In the genomic region with DNA sequence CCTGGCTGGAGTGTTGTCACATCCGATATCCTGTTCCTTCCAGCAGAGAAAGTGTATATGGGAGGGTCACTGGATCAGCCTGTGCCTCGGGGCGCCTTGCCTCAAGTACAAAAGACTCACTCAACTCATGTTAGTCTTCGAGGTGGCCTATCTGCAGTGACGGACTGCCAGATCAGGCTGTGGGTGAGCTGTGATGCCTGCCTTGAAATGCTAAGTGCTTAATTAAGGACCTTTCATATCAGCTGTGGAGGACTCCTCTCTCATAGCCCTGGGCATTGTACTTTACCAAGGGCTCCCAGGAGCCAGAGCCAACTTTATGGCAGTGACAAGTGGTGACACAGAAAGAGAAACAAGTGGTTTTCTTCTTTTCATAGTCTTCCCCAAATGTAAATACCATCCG, we compare ENCODE assay signal across 31 mouse cellular contexts.
DNase-seq lines count a peak whose midpoint lies in the region; ATAC-seq and TF ChIP-seq lines count a peak whose summit lies in the region.
"Had no signal": no experiment of that assay in that cellular context is flagged by ENCODE, and none has a peak within 500 bp of the region (broad histone marks: within the 10 kb centered on the region; RNA-seq: fewer than 3 reads in every experiment).

No protein-coding gene starts in this region.

- DNase-seq in heart, embryonic 10.5 days (ENCODE audit: low spot score), result peak; percentile 73
- peak; percentile 29 for DNase-seq in embryonic facial prominence, embryonic 14.5 days (ENCODE audit: low spot score)
- DNase-seq in kidney, adult 9 months, result no peak
- no peak for DNase-seq in thymus, adult 2 months
- DNase-seq: adrenal gland, adult 2 months; adrenal gland, postnatal 36 days; cerebellum, adult 2 months; cerebellum, postnatal 14 days; gastrocnemius, postnatal 25 days; heart, postnatal 10 days; kidney, adult 2 months; kidney, postnatal 4 days; lung, embryonic 14.5 days; lung, postnatal 14 days; right cerebral cortex, postnatal 25 days; thymus, postnatal 25 days had no signal

- no peak for TF ChIP-seq CTCF in thymus, adult 2 months (IDR thresholded peaks at IDR 0.05; ENCODE audit: borderline replicate concordance, control insufficient read depth, extremely low read depth, insufficient read depth, low read length, poor library complexity)

- no peaks in the 10 kb centered on the region for H3K36me3 ChIP-seq in heart, embryonic 10.5 days
- no peaks in the 10 kb centered on the region for H3K36me3 ChIP-seq in heart, embryonic 11.5 days (ENCODE audit: control insufficient read depth, insufficient read depth, low read length)
- no peaks in the 10 kb centered on the region for H3K36me3 ChIP-seq in neural tube, embryonic 13.5 days
- no peaks in the 10 kb centered on the region for H3K36me3 ChIP-seq in neural tube, embryonic 15.5 days
- H3K36me3 ChIP-seq in embryonic facial prominence, embryonic 14.5 days (ENCODE audit: control insufficient read depth, insufficient read depth, low read length), result no peaks in the 10 kb centered on the region
- H3K36me3 ChIP-seq in thymus, adult 2 months (ENCODE audit: control insufficient read depth, insufficient read depth, low read length), result no peaks in the 10 kb centered on the region
- H3K36me3 ChIP-seq: heart, embryonic 12.5 days; hindbrain, embryonic 10.5 days; hindbrain, embryonic 15.5 days; limb, embryonic 12.5 days; liver, embryonic 15.5 days; neural tube, embryonic 12.5 days; stomach, embryonic 15.5 days had no signal

- H3K9ac ChIP-seq in heart, embryonic 11.5 days (ENCODE audit: low read depth, low read length), result no peak overlapping the region
- no peak overlapping the region for H3K9ac ChIP-seq in neural tube, embryonic 13.5 days
- no peak overlapping the region for H3K9ac ChIP-seq in neural tube, embryonic 15.5 days (replicated peaks)
- no peak overlapping the region for H3K9ac ChIP-seq in embryonic facial prominence, embryonic 14.5 days (ENCODE audit: low read depth, low read length)
- H3K9ac ChIP-seq: heart, embryonic 12.5 days; hindbrain, embryonic 15.5 days; limb, embryonic 12.5 days; liver, embryonic 15.5 days; lung, embryonic 14.5 days; neural tube, embryonic 12.5 days; stomach, embryonic 15.5 days had no signal

- ATAC-seq in heart, embryonic 11.5 days (replicated peaks; ENCODE audit: insufficient number of reproducible peaks, low FRiP score, low TSS enrichment), result no peak
- ATAC-seq in neural tube, embryonic 13.5 days (ENCODE audit: low read depth), result no peak
- ATAC-seq in neural tube, embryonic 15.5 days (ENCODE audit: low FRiP score), result no peak; the same call in 1 of the 2 replicates
- ATAC-seq in embryonic facial prominence, embryonic 14.5 days (ENCODE audit: low read depth), result no peak
- ATAC-seq in erythroid progenitor cell, adult 5-6 weeks (replicated peaks; ENCODE audit: low FRiP score, poor library complexity, severe bottlenecking), result no peak
- ATAC-seq: activated CD4-positive, CD25-positive, alpha-beta regulatory T cell, adult 4 months; forebrain, embryonic 14.5 days had no signal

- 33% methylated on average over 6 of the region's 6 CpGs for WGBS in heart, embryonic 10.5 days
- WGBS in heart, embryonic 11.5 days (ENCODE audit: insufficient replicate concordance), result 29% methylated on average over 6 of the region's 6 CpGs
- 56% methylated on average over 6 of the region's 6 CpGs for WGBS in neural tube, embryonic 13.5 days
- WGBS in neural tube, embryonic 15.5 days, result 67% methylated on average over 6 of the region's 6 CpGs
- 35% methylated on average over 6 of the region's 6 CpGs for WGBS in embryonic facial prominence, embryonic 14.5 days
- WGBS in thymus, adult 2 months, result 82% methylated on average over 6 of the region's 6 CpGs

- TF ChIP-seq POLR2A in thymus, adult 2 months (IDR thresholded peaks at IDR 0.05; ENCODE audit: control insufficient read depth, extremely low read depth, insufficient read depth, low read length, poor library complexity), result no peak

- no peaks in the 10 kb centered on the region for H3K27me3 ChIP-seq in heart, embryonic 10.5 days (ENCODE audit: insufficient read depth, poor library complexity, severe bottlenecking)
- no peaks in the 10 kb centered on the region for H3K27me3 ChIP-seq in heart, embryonic 11.5 days (ENCODE audit: control insufficient read depth, insufficient read depth, low read length)
- no peaks in the 10 kb centered on the region for H3K27me3 ChIP-seq in neural tube, embryonic 13.5 days
- H3K27me3 ChIP-seq in neural tube, embryonic 15.5 days (replicated peaks), result no peaks in the 10 kb centered on the region
- no peaks in the 10 kb centered on the region for H3K27me3 ChIP-seq in embryonic facial prominence, embryonic 14.5 days (replicated peaks; ENCODE audit: control insufficient read depth, insufficient read depth, low read length)
- no peaks in the 10 kb centered on the region for H3K27me3 ChIP-seq in thymus, adult 2 months (ENCODE audit: control insufficient read depth, insufficient read depth, low read length)
- H3K27me3 ChIP-seq: heart, embryonic 12.5 days; hindbrain, embryonic 15.5 days; limb, embryonic 12.5 days; liver, embryonic 15.5 days; neural tube, embryonic 12.5 days; stomach, embryonic 15.5 days had no signal

- no peak overlapping the region for H3K4me2 ChIP-seq in heart, embryonic 11.5 days
- no peak overlapping the region for H3K4me2 ChIP-seq in neural tube, embryonic 13.5 days
- H3K4me2 ChIP-seq in neural tube, embryonic 15.5 days, result no peak overlapping the region
- no peak overlapping the region for H3K4me2 ChIP-seq in embryonic facial prominence, embryonic 14.5 days (ENCODE audit: low read depth, low read length)
- H3K4me2 ChIP-seq: heart, embryonic 12.5 days; hindbrain, embryonic 15.5 days; limb, embryonic 12.5 days; liver, embryonic 15.5 days; lung, embryonic 14.5 days; neural tube, embryonic 12.5 days; stomach, embryonic 15.5 days had no signal

- H3K4me1 ChIP-seq in heart, embryonic 10.5 days, result no peaks in the 10 kb centered on the region
- H3K4me1 ChIP-seq in heart, embryonic 11.5 days (ENCODE audit: control insufficient read depth, insufficient read depth, low read length), result no peaks in the 10 kb centered on the region
- no peaks in the 10 kb centered on the region for H3K4me1 ChIP-seq in neural tube, embryonic 13.5 days (replicated peaks)
- no peaks in the 10 kb centered on the region for H3K4me1 ChIP-seq in neural tube, embryonic 15.5 days
- no peaks in the 10 kb centered on the region for H3K4me1 ChIP-seq in embryonic facial prominence, embryonic 14.5 days (ENCODE audit: control insufficient read depth, insufficient read depth, low read length)
- no peaks in the 10 kb centered on the region for H3K4me1 ChIP-seq in thymus, adult 2 months (replicated peaks; ENCODE audit: control insufficient read depth, insufficient read depth, low read length)
- H3K4me1 ChIP-seq: hindbrain, embryonic 10.5 days; hindbrain, embryonic 15.5 days; limb, embryonic 12.5 days; liver, embryonic 15.5 days; neural tube, embryonic 12.5 days; stomach, embryonic 15.5 days had no signal

- no peaks in the 10 kb centered on the region for H3K9me3 ChIP-seq in heart, embryonic 10.5 days
- H3K9me3 ChIP-seq in heart, embryonic 11.5 days (replicated peaks; ENCODE audit: control insufficient read depth, low read length), result no peaks in the 10 kb centered on the region
- H3K9me3 ChIP-seq in neural tube, embryonic 13.5 days, result no peaks in the 10 kb centered on the region
- no peaks in the 10 kb centered on the region for H3K9me3 ChIP-seq in neural tube, embryonic 15.5 days (replicated peaks)
- H3K9me3 ChIP-seq in embryonic facial prominence, embryonic 14.5 days (ENCODE audit: control insufficient read depth, low read length), result no peaks in the 10 kb centered on the region
- H3K9me3 ChIP-seq: heart, embryonic 12.5 days; hindbrain, embryonic 10.5 days; hindbrain, embryonic 15.5 days; limb, embryonic 12.5 days; liver, embryonic 15.5 days; neural tube, embryonic 12.5 days; stomach, embryonic 15.5 days had no signal

- H3K27ac ChIP-seq in heart, embryonic 10.5 days, result no peak overlapping the region
- no peak overlapping the region for H3K27ac ChIP-seq in heart, embryonic 11.5 days (ENCODE audit: low read depth, low read length)
- H3K27ac ChIP-seq in neural tube, embryonic 13.5 days (replicated peaks), result peak overlapping the region; percentile 6; the same call in 1 of the 2 replicates
- no peak overlapping the region for H3K27ac ChIP-seq in neural tube, embryonic 15.5 days (replicated peaks)
- no peak overlapping the region for H3K27ac ChIP-seq in embryonic facial prominence, embryonic 14.5 days (replicated peaks; ENCODE audit: low read depth, low read length)
- H3K27ac ChIP-seq in thymus, adult 2 months (ENCODE audit: control insufficient read depth, insufficient read depth, low read length), result no peak overlapping the region
- H3K27ac ChIP-seq: hindbrain, embryonic 10.5 days; hindbrain, embryonic 15.5 days; kidney, postnatal 0 days; limb, embryonic 12.5 days; liver, embryonic 15.5 days; neural tube, embryonic 12.5 days; stomach, embryonic 15.5 days had no signal

- no peak overlapping the region for H3K4me3 ChIP-seq in heart, embryonic 10.5 days
- H3K4me3 ChIP-seq in heart, embryonic 11.5 days (ENCODE audit: low read depth, low read length), result no peak overlapping the region
- no peak overlapping the region for H3K4me3 ChIP-seq in neural tube, embryonic 13.5 days
- no peak overlapping the region for H3K4me3 ChIP-seq in neural tube, embryonic 15.5 days (replicated peaks)
- no peak overlapping the region for H3K4me3 ChIP-seq in embryonic facial prominence, embryonic 14.5 days (ENCODE audit: low read depth, low read length)
- H3K4me3 ChIP-seq in thymus, adult 2 months (ENCODE audit: control insufficient read depth, insufficient read depth, low read length), result no peak overlapping the region
- H3K4me3 ChIP-seq: heart, embryonic 12.5 days; hindbrain, embryonic 10.5 days; hindbrain, embryonic 15.5 days; limb, embryonic 12.5 days; liver, embryonic 15.5 days; myocyte; neural tube, embryonic 12.5 days; stomach, embryonic 15.5 days had no signal

Comparison
In these comparisons a context has a peak if more than half of its experiments do, and no peak if none do; other contexts are left out.
1. DNase-seq: peak in heart, embryonic 10.5 days (single experiment) and embryonic facial prominence, embryonic 14.5 days (single experiment); none in kidney, adult 9 months (single experiment) and thymus, adult 2 months (single experiment).